Mouse (Mus musculus): ENCODE results near the gene Defb36.

DNA sequence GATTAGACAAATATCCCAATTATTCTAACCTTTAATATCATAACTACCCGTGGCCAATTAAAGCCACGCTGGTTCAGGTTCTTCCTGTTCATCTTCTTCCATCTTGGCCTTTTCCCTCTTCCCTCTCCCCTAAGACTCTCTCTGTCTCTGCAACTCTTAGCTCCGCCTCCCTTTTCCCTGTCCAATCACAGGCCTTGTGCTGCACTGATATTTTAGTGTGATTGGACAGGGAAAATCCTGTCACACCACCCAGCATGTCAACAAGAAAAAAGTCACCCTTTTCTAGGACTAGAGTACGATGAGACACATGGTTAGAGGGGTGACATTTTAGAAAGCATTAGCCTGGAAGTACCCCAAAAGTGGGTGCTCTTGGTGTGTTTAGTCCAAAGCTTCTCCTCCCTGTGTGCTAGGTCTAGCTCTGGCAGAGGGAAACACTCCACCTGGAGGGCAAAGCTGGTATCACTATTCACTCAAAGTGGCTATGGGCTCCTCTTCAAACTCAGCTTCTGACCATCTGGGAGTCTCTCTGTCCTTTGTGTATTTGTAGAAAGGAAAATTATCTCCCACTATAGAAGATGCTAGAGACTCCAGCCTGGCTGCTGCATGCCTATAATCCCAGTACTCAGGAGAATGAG lies 17.1 kb upstream of the Defb36 start:
- peak; percentile 43 for TF ChIP-seq CTCF (IDR thresholded peaks at IDR 0.05; ENCODE audit: extremely low read depth, insufficient read depth, low read length)
- no peak for TF ChIP-seq POLR2A (IDR thresholded peaks at IDR 0.05; ENCODE audit: extremely low read depth, insufficient read depth, low read length)

Measured in cortical plate, adult 2 months (tissue).